8 mouse cellular contexts compared by ENCODE assay signal in genomic region chrX:56731306-56732201, GRCm38 (mm10). TPM values are rescaled to one million over a fixed set of nuclear protein-coding genes. Genes with fewer than 3 reads are reported as not detected.
A peak's percentile ranks its signal among the peaks of the same experiment; 100 is the strongest.
DNase-seq lines count a peak whose midpoint lies in the region; ATAC-seq and TF ChIP-seq lines count a peak whose summit lies in the region.

Gene Fhl1 (plus strand): TSS chrX:56731787.

- H3K27me3 ChIP-seq in spleen, adult 2 months (ENCODE audit: control insufficient read depth, insufficient read depth, low read length): no peaks in the 10 kb centered on the region
- no peaks in the 10 kb centered on the region for H3K27me3 ChIP-seq in forebrain, embryonic 13.5 days
- no peaks in the 10 kb centered on the region for H3K27me3 ChIP-seq in heart, embryonic 14.5 days (ENCODE audit: control insufficient read depth, insufficient read depth, low read length)
- peaks cover 18% of the 10 kb centered on the region; the same call in 1 of the 2 replicates for H3K27me3 ChIP-seq in liver, embryonic 11.5 days (replicated peaks; ENCODE audit: control insufficient read depth, insufficient read depth, low read length)
- H3K27me3 ChIP-seq in neural tube, embryonic 12.5 days (replicated peaks): no peaks in the 10 kb centered on the region

- peak within 1 kb of the TSS; percentile 58 for H3K4me2 ChIP-seq in forebrain, embryonic 13.5 days
- peak within 1 kb of the TSS; percentile 61 for H3K4me2 ChIP-seq in heart, embryonic 14.5 days (ENCODE audit: low read length)
- H3K4me2 ChIP-seq in liver, embryonic 11.5 days: peak within 1 kb of the TSS; percentile 72
- peak within 1 kb of the TSS; percentile 60 for H3K4me2 ChIP-seq in neural tube, embryonic 12.5 days (replicated peaks)

- no peaks in the 10 kb centered on the region for H3K4me1 ChIP-seq in spleen, adult 2 months (ENCODE audit: control insufficient read depth, insufficient read depth, insufficient read length)
- 0 out of 2 replicates have a peak, but pooled peaks cover 5% of the 10 kb centered on the region for H3K4me1 ChIP-seq in forebrain, embryonic 13.5 days
- H3K4me1 ChIP-seq in heart, embryonic 14.5 days (ENCODE audit: control insufficient read depth in 2 of 2, insufficient read depth in 2 of 2, low read length in 2 of 2): peaks cover 5 to 16% of the 10 kb centered on the region in 2 experiments; a peak in 3 of 4 replicates
- H3K4me1 ChIP-seq in liver, embryonic 11.5 days (replicated peaks; ENCODE audit: control insufficient read depth, insufficient read depth, low read length): no peaks in the 10 kb centered on the region
- H3K4me1 ChIP-seq in neural tube, embryonic 12.5 days: no peaks in the 10 kb centered on the region

- peak within 1 kb of the TSS; percentile 30; the same call in 1 of the 2 replicates for H3K4me3 ChIP-seq in spleen, adult 2 months (ENCODE audit: extremely low read depth, insufficient read depth, insufficient read length)
- H3K4me3 ChIP-seq in forebrain, embryonic 13.5 days: peak within 1 kb of the TSS; percentile 61
- H3K4me3 ChIP-seq in heart, embryonic 14.5 days (ENCODE audit: control insufficient read depth in 1 of 2, insufficient read depth in 1 of 2, low read depth in 1 of 2, low read length in 2 of 2): peak within 1 kb of the TSS; percentile 61 to 82
- peak within 1 kb of the TSS; percentile 55 for H3K4me3 ChIP-seq in liver, embryonic 11.5 days (ENCODE audit: low read depth, low read length)
- H3K4me3 ChIP-seq in neural tube, embryonic 12.5 days: peak within 1 kb of the TSS; percentile 54

- no peak for DNase-seq in spleen, adult 2 months (ENCODE audit: low read depth in 1 of 2, low spot score in 2 of 2)
- no peak for DNase-seq in spleen, adult 18-20 months
- peak; percentile 83 for DNase-seq in kidney, postnatal 10 days
- peak; percentile 35 for DNase-seq in liver, embryonic 11.5 days (ENCODE audit: low spot score)
- DNase-seq in thymus, postnatal 36 days: peak; percentile 11 to 28

- TF ChIP-seq POLR2A in spleen, adult 2 months (IDR thresholded peaks at IDR 0.05; ENCODE audit: low read depth, low read length): no peak

- H3K36me3 ChIP-seq in spleen, adult 2 months (ENCODE audit: control insufficient read depth, insufficient read depth, low read length): no peaks in the 10 kb centered on the region
- no peaks in the 10 kb centered on the region for H3K36me3 ChIP-seq in forebrain, embryonic 13.5 days (ENCODE audit: poor library complexity, severe bottlenecking)
- no peaks in the 10 kb centered on the region for H3K36me3 ChIP-seq in heart, embryonic 14.5 days (ENCODE audit: control insufficient read depth, insufficient read depth, low read length)
- H3K36me3 ChIP-seq in liver, embryonic 11.5 days (ENCODE audit: control insufficient read depth, insufficient read depth, low read length): no peaks in the 10 kb centered on the region
- H3K36me3 ChIP-seq in neural tube, embryonic 12.5 days: no peaks in the 10 kb centered on the region

- WGBS in spleen, adult 2 months: 25% methylated on average over 48 of the region's 106 CpGs
- 24% methylated on average over 41 of the region's 106 CpGs for WGBS in forebrain, embryonic 13.5 days
- WGBS in heart, embryonic 14.5 days: 17% methylated on average over 44 of the region's 106 CpGs
- 12% methylated on average over 71 of the region's 106 CpGs for WGBS in liver, embryonic 11.5 days
- 25% methylated on average over 39 of the region's 106 CpGs for WGBS in neural tube, embryonic 12.5 days

- TF ChIP-seq CTCF in spleen, adult 2 months (IDR thresholded peaks at IDR 0.05; ENCODE audit: extremely low read depth, insufficient read depth, insufficient read length, insufficient replicate concordance): no peak

- no peak within 1 kb of the TSS for H3K27ac ChIP-seq in spleen, adult 2 months (ENCODE audit: insufficient read depth, low read length)
- H3K27ac ChIP-seq in forebrain, embryonic 13.5 days: peak within 1 kb of the TSS; percentile 79
- peak within 1 kb of the TSS; percentile 79 to 86 for H3K27ac ChIP-seq in heart, embryonic 14.5 days (replicated peaks in 1 of 2; ENCODE audit: control insufficient read depth in 1 of 2, insufficient read depth in 1 of 2, low read depth in 2 of 2, low read length in 2 of 2)
- no peak within 1 kb of the TSS for H3K27ac ChIP-seq in liver, embryonic 11.5 days (ENCODE audit: low read depth, low read length)
- H3K27ac ChIP-seq in neural tube, embryonic 12.5 days: peak within 1 kb of the TSS; percentile 46; the same call in 1 of the 2 replicates

- peak within 1 kb of the TSS; percentile 76 for H3K9ac ChIP-seq in forebrain, embryonic 13.5 days
- H3K9ac ChIP-seq in heart, embryonic 14.5 days (ENCODE audit: low read length): peak within 1 kb of the TSS; percentile 81
- H3K9ac ChIP-seq in liver, embryonic 11.5 days (ENCODE audit: low read depth, low read length): peak within 1 kb of the TSS; percentile 50
- H3K9ac ChIP-seq in neural tube, embryonic 12.5 days: peak within 1 kb of the TSS; percentile 66

- peak; percentile 91 for ATAC-seq in forebrain, embryonic 13.5 days
- peak; percentile 89 for ATAC-seq in heart, embryonic 14.5 days (ENCODE audit: insufficient number of reproducible peaks, insufficient read depth, low FRiP score, low read depth)
- ATAC-seq in liver, embryonic 11.5 days (replicated peaks; ENCODE audit: low FRiP score): peak; percentile 69
- ATAC-seq in neural tube, embryonic 12.5 days (ENCODE audit: low FRiP score, low read depth): peak; percentile 92

- no peaks in the 10 kb centered on the region for H3K9me3 ChIP-seq in forebrain, embryonic 13.5 days (replicated peaks)
- no peaks in the 10 kb centered on the region for H3K9me3 ChIP-seq in heart, embryonic 14.5 days (ENCODE audit: control insufficient read depth, low read length)
- H3K9me3 ChIP-seq in liver, embryonic 11.5 days (ENCODE audit: control insufficient read depth, low read length): no peaks in the 10 kb centered on the region
- no peaks in the 10 kb centered on the region for H3K9me3 ChIP-seq in neural tube, embryonic 12.5 days

RNA-seq across cellular contexts. Expression of gene Fhl1, which starts in this region (rescaled TPM):
- polyA plus RNA-seq in spleen, adult 2 months (2012; rRNA removed): 23.4 and 26.1 TPM in 2 replicates
- polyA plus RNA-seq in forebrain, embryonic 13.5 days (2015; fragmentation: Nextera tagmentation; extraction: Ambion mirVana): 138 and 154 TPM in 2 replicates
- polyA plus RNA-seq in heart, embryonic 14.5 days (2014; fragmentation: Nextera tagmentation; extraction: Ambion mirVana): 203 and 211 TPM in 2 replicates
- polyA plus RNA-seq in liver, embryonic 11.5 days (2014; fragmentation: Nextera tagmentation; extraction: Ambion mirVana): 17.2 and 19.7 TPM in 2 replicates
- 85.3 and 89.1 TPM in 2 replicates for polyA plus RNA-seq in neural tube, embryonic 12.5 days (2016; fragmentation: Nextera tagmentation; extraction: Ambion mirVana)

Comparison
In these comparisons a context has a peak if more than half of its experiments do, and no peak if none do; other contexts are left out.
1. DNase-seq: peak in kidney, postnatal 10 days (single experiment), liver, embryonic 11.5 days (single experiment) and thymus, postnatal 36 days (2 of 2); none in spleen, adult 2 months (0 of 2) and spleen, adult 18-20 months (0 of 2).
2. H3K27ac ChIP-seq: peak in forebrain, embryonic 13.5 days (single experiment), heart, embryonic 14.5 days (2 of 2) and neural tube, embryonic 12.5 days (single experiment); none in spleen, adult 2 months (single experiment) and liver, embryonic 11.5 days (single experiment).
3. Peak in every context shown above with its lines, with median percentiles within 50 percentile points of each other: H3K4me3 ChIP-seq, ATAC-seq, H3K4me2 ChIP-seq and H3K9ac ChIP-seq.